Mouse (Mus musculus) adrenal gland, postnatal 10 days (tissue): ENCODE results near the gene Pafah1b1. TPM values are rescaled to one million over a fixed set of nuclear protein-coding genes. Genes with fewer than 3 reads are reported as not detected.

ENCODE experiments used
- total RNA-seq, 2 experiments: library from RNA; stranded (reverse); gene quantifications; 2 replicates each; pipeline ENCODE4 v1.2.3; 2021

Gene Pafah1b1
- total RNA-seq, 2 experiments from 2014 or later: 145 to 154 TPM

Other genes with a start within 250 kb of the Pafah1b1 start
- gene Rap1gap2, start 113.8 kb downstream of the Pafah1b1 start, total RNA-seq: 10 to 100 TPM; 10.8 to 13.2 TPM
- 1 to 10 TPM; 2.3 to 4.0 TPM for gene Ccdc92b, start 105.1 kb downstream of the Pafah1b1 start, total RNA-seq
- gene Cluh, start 75.2 kb downstream of the Pafah1b1 start, total RNA-seq: 100 to 1,000 TPM; 252 to 291 TPM
- gene Mettl16, start 46.2 kb upstream of the Pafah1b1 start, total RNA-seq: 10 to 100 TPM; 19.3 to 21.3 TPM
- 10 to 100 TPM; 19.1 to 20.6 TPM for gene Mnt, start 106.2 kb upstream of the Pafah1b1 start, total RNA-seq
- 10 to 100 TPM; 18.3 to 25.3 TPM for gene Sgsm2, start 172.4 kb upstream of the Pafah1b1 start, total RNA-seq
- 10 to 100 TPM; 34.6 to 39.2 TPM for gene Tsr1, start 173.4 kb upstream of the Pafah1b1 start, total RNA-seq
- gene Smg6, start 201.2 kb upstream of the Pafah1b1 start, total RNA-seq: 10 to 100 TPM; 20.1 to 27.5 TPM
- gene Srr, start 201.3 kb upstream of the Pafah1b1 start, total RNA-seq: 10 to 100 TPM; 46.4 to 52.7 TPM